8 mouse cellular contexts compared by ENCODE assay signal in the genomic region with DNA sequence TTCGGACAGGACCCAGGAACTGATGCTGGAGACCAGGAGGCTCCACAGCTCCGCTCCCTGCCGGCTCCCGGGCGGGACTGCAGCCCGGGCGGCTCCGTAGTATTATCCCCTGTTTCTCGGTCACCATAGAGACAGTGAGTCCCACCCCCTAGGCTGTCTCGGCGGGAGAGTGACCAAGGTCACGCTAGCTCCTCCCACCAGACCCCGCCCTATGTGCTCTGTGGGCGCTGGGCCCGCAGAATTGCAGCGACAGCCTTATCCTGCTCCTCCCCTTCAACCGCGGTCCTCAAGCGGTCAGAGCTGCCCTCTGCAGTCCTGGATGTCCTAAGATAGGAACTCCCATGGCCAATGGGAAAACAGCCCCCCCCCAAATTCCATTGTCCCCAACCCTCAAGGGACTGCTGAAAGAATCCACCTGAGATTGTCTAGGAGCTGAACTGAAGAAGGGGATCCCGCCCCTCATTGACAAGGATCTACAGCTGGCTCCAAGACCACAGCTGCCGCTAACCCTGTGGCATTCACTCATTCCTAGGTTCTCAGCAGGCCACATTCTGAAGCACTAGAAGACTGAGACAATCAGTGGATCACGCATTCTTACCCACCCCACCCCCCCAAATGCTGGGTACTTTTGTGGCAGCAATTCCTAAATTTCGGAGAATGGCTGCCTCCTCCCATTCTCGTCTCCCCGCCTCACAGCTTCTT. TPM values are rescaled to one million over a fixed set of nuclear protein-coding genes. Genes with fewer than 3 reads are reported as not detected.
A peak's percentile ranks its signal among the peaks of the same experiment; 100 is the strongest.
DNase-seq lines count a peak whose midpoint lies in the region; ATAC-seq and TF ChIP-seq lines count a peak whose summit lies in the region.

A gene (minus strand): TSS at position 213 of the 702 bp plus-strand sequence.

- H3K4me1 ChIP-seq in hindbrain, embryonic 16.5 days (ENCODE audit: control insufficient read depth, insufficient read depth, low read depth, low read length) = peaks cover 52% of the 10 kb centered on the region

- peak within 1 kb of the TSS; percentile 78 for H3K27ac ChIP-seq in hindbrain, embryonic 16.5 days (ENCODE audit: low read depth, low read length)
- H3K27ac ChIP-seq in left cerebral cortex, adult 2 months = peak within 1 kb of the TSS; percentile 60

- DNase-seq in adrenal gland, postnatal 10 days = peak; percentile 94
- DNase-seq in embryo, embryonic 10 days (ENCODE audit: low spot score) = peak; percentile 98
- peak; percentile 97 for DNase-seq in gastrocnemius, adult 8-10 months (ENCODE audit: low spot score in 2 of 2)
- peak; percentile 72 to 80 for DNase-seq in left cerebral cortex, adult 2 months (ENCODE audit: extremely low spot score in 1 of 2, low spot score in 2 of 2)
- peak; percentile 98 for DNase-seq in lung, postnatal 4 days
- peak; percentile 91 for DNase-seq in retina, postnatal 7 days (ENCODE audit: low read depth, low spot score)
- peak; percentile 69 for DNase-seq in urinary bladder, postnatal 10 days (ENCODE audit: low spot score)

- H3K4me2 ChIP-seq in hindbrain, embryonic 16.5 days (ENCODE audit: low read length) = peak within 1 kb of the TSS; percentile 51

- H3K9me3 ChIP-seq in hindbrain, embryonic 16.5 days (ENCODE audit: control insufficient read depth, low read length) = no peaks in the 10 kb centered on the region

- peak within 1 kb of the TSS; percentile 48 for H3K4me3 ChIP-seq in hindbrain, embryonic 16.5 days (ENCODE audit: low read length)
- peak within 1 kb of the TSS; percentile 49 for H3K4me3 ChIP-seq in left cerebral cortex, adult 2 months

- peaks cover 7% of the 10 kb centered on the region for H3K36me3 ChIP-seq in hindbrain, embryonic 16.5 days (ENCODE audit: control insufficient read depth, insufficient read depth, low read length)

- H3K27me3 ChIP-seq in hindbrain, embryonic 16.5 days (replicated peaks; ENCODE audit: control insufficient read depth, insufficient read depth, low read length) = no peaks in the 10 kb centered on the region; the same call in 1 of the 2 replicates

- H3K9ac ChIP-seq in hindbrain, embryonic 16.5 days (ENCODE audit: low read depth, low read length) = peak within 1 kb of the TSS; percentile 68

- peak; percentile 64 for TF ChIP-seq CTCF in left cerebral cortex, adult 2 months (IDR thresholded peaks at IDR 0.05)

- peak; percentile 89 for ATAC-seq in hindbrain, embryonic 16.5 days

- WGBS in hindbrain, embryonic 16.5 days = 5% methylated on average over 25 of the region's 25 CpGs

- intact Hi-C loops in left cerebral cortex, adult 2 months (cut with DNase I) = no loop called here

RNA-seq across cellular contexts. Expression of the gene that starts here (rescaled TPM):
- 100 to 1,000 TPM in 1 of 2 experiments, 10 to 100 TPM in 1; 67.9 to 106 TPM for total RNA-seq in adrenal gland, postnatal 10 days (2021)
- 10 to 100 TPM; 22.7 to 38.8 (median 34.2) TPM for total RNA-seq in gastrocnemius, adult 8-10 months (2022)
- polyA plus RNA-seq in hindbrain, embryonic 16.5 days (2015; fragmentation: Nextera tagmentation; extraction: Ambion mirVana) = 246 and 256 TPM in 2 replicates
- total RNA-seq in left cerebral cortex, adult 2 months (2021) = 10 to 100 TPM; 36.1 to 42.5 TPM

Comparison
In these comparisons a context has a peak if more than half of its experiments do, and no peak if none do; other contexts are left out.
1. Peak in every context shown above with its lines: DNase-seq, ATAC-seq, H3K4me3 ChIP-seq and H3K27ac ChIP-seq.